Mouse (Mus musculus): ENCODE measurements around the gene Fscn2. TPM values are rescaled to one million over a fixed set of nuclear protein-coding genes. Genes with fewer than 3 reads are reported as not detected.

Fscn2 gene
- total RNA-seq, 4 experiments from 2014 or later: 0.16 to 1.2 (median 0.42) TPM; not detected in 1

- DNase-seq: no peak
Observed at GRCm38 (mm10) chr11:120360062-120360461, 1.3 kb upstream of the Fscn2 start.

DNA sequence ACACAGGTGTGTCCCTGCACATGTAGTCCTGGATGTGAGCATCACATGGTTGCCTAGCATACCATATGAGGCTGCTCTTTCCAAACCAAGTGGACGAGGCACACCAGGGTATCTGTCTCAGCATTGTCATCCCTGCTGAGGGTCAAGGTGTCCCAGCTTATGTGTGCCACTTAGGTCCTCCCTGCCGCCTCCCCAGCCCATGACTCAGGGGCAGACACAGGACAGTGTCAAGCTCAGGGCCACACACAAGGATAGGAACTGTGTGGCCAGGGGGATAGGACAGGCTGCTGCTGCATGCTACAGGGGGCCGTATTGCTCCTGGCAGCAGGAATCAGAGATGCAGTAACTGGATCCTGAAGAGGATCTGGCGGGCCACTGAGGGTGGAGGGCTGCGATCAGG is 579 bp upstream of the Fscn2 start:
- DNase-seq: no peak

- DNase-seq: no peak
Observed at GRCm38 (mm10) chr11:120362891-120363290, 1.6 kb downstream of the Fscn2 start.

GRCm38 (mm10) chr11:120366443-120367027 is 5.2 kb downstream of the Fscn2 start:
- no peak for DNase-seq

GRCm38 (mm10) chr11:120369656-120370055 is 8.3 kb downstream of the Fscn2 start:
- no peak for DNase-seq

DNA sequence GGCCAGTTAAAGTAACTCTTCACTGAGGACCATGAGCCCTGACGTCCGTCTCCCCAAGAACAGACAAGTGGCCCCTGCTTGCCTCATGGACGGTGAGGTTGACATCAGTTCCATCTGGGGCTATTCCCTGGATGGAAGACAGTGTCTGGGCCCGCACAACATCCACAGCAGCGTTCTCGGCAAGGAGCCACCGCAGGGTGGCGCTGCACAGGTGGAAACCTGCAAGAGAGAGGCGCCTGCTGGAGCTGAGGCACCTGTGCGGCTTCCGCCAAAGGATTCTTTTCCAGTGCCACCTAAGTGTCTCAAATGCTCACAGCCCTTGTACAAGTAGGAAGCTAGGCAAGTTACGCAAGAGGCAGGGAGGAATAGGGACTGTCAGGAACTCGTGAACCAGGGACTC is 11.7 kb downstream of the Fscn2 start:
- DNase-seq: no peak

GRCm38 (mm10) chr11:120373820-120374586 is 12.7 kb downstream of the Fscn2 start:
- DNase-seq: no peak

DNA sequence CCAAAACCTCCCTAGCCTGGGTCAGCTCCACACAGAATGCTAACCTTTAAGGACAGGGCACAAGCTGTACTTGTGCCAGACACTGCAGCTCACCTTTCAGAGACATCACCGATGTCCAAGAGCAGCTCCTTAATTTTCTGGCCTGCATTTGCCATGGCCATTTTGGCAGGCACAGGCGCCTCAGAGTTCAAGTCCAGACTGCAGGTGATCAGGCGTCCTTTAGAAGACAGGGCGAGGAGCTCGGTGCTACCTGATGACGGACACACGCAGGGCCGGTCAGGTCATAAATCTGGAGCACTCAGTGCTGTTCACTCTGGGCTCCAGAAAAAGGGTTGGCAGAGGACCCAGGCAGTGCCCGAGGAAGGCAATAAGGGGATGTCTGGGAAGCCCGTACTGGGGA is 14.0 kb downstream of the Fscn2 start:
- no peak for DNase-seq

DNA sequence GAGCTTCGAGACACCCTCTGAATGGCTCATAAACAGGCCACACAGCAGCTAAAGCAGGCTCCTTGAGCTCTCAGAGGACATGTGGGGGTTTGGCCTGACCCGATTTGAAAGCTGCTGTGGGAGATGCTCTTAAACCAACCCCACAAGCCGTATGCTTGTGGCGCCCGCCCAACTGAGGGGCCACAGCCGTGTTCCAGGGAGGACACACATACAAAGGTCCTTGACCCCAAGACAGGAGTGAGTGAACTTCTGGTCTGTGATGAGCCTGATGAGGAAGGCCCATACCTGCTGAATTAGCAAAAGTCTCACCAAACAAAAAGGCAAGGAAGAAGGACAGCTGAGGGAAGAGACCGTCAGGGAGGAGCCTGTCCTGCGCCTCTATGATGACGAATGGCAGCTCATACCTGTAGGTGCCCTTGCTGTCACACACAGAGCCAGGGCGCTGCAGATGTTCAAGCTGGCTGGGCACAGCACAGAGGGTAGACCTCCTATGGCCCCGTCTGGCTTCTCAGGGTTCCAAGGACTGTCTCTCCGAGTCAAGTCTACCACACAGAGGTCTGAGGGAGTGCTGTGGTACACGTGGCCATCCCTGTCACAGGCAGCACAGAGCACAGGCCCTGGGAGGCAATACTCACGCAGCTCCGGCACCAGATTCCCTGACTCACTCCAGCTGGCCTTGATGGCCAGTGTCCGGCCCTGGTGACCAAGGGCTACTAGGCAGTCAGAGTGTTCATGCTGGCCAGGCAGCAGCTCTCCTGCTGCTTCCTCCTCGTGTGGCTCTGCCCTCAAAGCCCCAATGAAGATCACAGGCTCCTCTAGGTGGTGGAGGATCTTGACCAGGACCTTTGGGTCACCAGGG is 15.2 kb downstream of the Fscn2 start:
- DNase-seq: peak; percentile 85

- no peak for DNase-seq
Observed at GRCm38 (mm10) chr11:120377337-120377736, 16.0 kb downstream of the Fscn2 start.

DNA sequence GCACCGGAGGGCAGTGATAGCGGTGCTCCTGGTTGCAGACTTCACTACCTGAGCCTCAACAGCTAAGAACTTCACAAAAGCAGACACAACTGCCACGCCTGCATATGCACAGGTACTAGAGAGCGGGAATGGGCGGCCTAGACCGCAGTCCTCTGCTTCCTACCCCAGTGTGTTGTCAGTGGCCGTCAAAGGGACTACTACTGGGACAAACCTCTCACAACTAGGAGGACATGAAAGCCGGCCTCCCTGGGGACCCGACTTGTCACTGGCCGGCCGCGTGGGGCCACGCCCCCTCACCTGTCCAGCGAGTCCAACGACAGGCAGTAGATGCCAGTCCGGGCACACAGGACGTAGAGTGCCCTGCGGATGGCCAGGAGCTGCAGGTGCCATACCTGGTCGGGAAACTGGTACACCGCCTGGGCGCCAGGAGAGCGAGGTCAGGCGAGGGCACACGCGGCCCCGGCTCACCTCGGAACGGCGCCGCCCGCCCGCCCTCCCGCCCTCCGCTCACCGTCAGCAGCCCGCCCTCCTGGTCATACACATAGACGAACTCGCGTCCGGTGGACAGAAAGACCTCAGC is 16.8 kb downstream of the Fscn2 start:
- no peak for DNase-seq

DNA sequence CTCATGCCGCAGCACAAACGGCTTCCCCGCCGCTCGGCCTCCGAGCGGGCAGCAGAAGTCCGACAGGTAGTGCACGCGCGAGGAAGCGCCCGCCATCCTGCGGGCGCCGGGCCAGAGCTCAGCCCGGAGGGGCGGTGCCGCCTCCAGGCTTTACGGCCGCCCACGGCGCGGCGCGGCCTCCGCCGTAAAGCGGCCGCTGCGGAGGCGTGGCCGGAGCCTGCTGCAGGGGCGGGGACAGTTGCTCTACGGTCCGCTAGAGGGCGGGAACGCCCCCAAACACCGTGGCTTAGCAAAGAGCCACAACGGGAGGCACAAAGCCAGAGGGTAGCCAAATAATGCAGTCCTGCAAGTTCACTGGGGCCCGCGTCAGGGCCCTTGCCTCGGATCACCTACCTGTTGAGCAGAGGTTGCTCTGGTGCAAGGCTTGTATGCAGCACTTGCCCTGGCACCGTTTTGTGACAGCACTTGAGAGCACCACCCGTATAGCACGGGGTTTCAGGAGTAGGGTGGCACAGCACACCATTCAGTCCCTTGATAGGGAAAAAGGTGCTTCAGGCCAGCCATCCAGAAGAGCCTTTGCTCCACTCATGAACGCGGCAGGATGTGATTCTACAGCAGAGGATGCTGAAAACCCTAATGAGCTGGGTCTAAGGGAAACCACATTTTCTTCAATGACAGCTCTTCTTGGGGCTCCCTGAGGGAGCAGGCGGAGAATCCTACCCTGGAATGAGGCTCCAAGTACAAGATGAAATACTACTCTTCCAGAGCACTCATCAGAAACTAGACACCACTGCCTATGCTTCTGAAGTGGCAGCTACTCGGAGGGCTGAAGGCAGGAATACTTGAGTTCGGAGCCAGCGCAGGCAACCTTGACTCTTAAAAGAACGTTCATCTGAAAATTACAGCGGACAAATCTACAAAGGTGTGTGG is 17.5 kb downstream of the Fscn2 start, which contains the start of gene Faap100:
Gene Faap100, minus strand, starts transcription at position 154 of the 930 bp plus-strand sequence.
- DNase-seq: peak; percentile 89

GRCm38 (mm10) chr11:120380271-120380670 is 18.9 kb downstream of the Fscn2 start:
- DNase-seq: no peak

DNA sequence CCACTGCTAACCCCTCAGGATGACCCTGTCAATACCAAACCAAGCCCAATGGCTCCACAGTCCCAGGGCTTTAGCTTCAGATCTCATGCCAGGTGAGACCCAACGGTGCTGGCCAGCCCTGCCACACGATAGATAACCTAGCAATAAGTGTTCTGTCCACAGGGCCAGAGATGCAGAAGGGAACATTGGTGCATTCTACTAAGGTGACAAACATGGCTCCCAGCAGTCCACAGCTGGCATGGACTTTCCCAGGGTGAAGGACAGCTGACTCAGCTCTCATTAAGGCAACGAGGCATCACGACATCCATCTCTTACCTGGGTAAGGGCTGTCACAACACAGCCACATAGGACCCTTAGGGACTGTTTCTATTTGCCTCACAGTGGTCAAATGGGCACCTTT is 19.8 kb downstream of the Fscn2 start:
- DNase-seq: no peak

DNA sequence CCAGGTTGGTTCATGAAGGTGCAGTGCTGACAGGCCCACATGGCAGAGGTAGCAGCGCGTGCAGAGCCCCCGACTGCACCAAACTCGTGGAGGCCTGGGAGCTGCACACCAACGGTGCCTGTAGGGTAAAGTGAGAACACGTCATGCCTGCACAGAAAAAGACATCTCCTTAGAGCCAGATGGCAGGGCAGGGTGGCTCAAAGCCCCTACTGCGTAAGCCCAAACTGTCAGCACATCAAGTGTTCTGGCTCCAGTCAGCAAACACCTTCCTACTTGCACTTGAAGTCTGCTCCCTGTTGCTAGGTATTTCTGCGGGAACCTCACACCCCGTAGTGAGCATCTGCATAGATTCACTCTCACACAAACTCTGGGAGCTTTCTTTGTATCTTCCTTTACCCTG is 21.2 kb downstream of the Fscn2 start:
- DNase-seq: no peak

DNA sequence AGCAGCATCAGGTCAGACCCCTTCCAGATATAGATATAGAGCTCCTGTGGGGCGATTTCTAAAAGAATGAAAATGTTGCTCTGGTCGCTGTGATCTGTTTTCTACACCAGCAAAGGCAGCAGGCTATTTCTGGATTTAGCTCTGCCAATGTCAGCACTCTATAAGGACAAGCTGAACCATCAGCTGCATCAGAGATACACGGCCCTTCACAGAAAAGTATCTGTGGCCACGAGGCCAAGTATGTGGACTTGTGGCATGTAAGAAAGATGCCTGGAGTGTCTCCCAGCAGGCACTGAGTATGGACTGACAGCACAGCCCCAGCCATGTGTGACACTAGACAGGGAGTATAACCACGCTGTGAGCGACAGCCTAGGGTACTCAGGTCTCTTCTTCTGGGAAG is 25.3 kb downstream of the Fscn2 start:
- DNase-seq: no peak

DNA sequence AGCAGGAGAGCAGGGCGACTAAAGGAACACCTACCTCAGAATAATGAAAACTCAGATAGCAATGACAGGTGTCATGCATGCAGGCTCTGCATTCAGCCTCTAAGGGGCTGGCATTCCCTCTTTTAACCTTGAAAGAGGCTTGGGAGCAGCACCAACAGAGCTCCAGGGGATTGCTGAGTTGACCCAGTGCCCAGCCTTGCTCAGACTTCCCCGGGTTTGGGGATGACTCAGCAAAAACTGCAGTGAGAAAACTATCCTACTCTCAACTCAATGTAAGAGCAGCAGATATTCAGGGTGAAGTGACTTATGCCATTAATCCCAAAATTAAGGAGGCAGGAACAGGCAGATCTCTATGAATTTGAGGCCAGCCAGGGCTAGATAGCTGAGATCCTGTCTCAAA is 25.8 kb downstream of the Fscn2 start:
- no peak for DNase-seq

- no peak for DNase-seq
Observed at GRCm38 (mm10) chr11:120388580-120388979, 27.2 kb downstream of the Fscn2 start.

DNA sequence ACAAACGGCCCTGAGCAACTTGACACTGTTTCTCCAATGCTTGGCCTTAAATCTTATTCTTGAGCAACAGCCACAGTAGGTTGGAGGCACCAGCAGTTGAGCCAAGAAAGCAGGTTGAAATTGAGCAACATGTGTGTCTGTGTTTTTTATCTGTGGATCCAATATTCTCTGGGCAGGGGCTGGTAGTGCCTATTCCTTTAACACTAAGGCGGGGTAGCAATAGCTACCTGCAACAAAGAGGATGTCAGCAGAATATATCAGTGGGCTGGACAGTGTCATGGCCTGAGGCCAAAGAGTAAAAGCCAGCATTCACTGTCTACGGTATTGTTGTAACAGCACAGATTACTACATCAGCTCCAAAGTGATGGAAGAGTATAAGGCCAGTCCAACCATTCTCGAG is 34.3 kb downstream of the Fscn2 start:
- no peak for DNase-seq

- no peak for DNase-seq
Observed at GRCm38 (mm10) chr11:120397602-120398001, 36.3 kb downstream of the Fscn2 start.

DNA sequence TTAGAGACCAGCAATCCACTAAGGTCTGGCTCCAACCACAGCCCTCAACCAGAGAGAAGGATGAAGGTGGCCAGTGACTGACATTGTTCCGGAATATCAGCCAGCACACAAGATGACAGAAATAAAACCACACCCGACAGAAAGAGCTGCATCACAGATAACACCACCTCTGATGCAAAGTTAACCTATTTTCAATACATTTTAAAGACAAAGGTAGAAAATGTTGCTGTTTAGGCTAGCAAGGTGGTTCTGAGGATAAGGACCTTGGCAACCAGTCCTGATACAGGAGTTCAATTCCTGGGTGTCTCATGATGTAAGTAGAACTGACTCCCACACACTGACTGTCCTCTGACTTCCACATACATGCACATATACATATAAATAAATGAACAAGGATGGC is 38.0 kb downstream of the Fscn2 start:
- DNase-seq: no peak

DNA sequence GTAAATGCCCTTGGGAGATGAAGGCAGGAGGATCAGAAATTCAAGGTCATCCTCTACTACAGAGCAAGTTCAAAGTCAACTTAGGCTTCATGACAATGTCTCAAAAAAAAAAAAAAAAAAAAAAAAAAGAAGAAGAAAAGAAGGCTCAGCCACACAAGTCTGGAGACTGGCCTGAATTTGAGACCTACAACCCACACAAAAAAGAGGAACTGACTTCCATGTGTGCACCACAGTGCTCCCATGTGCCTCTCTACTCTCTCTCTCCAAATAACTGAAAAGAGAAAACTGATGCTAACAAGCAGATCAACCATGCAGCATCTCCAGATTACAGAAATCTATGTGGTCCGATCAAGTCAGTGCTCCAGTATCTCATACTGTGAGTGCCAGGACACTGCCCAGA is 43.5 kb downstream of the Fscn2 start:
- DNase-seq: no peak

All from adrenal gland, adult 8-10 months (tissue).